Mouse (Mus musculus) adrenal gland, postnatal 4 days (tissue): ENCODE results near the gene Klc4. TPM values are rescaled to one million over a fixed set of nuclear protein-coding genes. Genes with fewer than 3 reads are reported as not detected.

Experiments
- DNase-seq, 2 experiments: peaks; one replicate each; pipeline ENCODE4 v3.0.0; 2021 to 2022; ENCODE audit warnings: low spot score in 2 of 2, mixed read lengths in 2 of 2
- total RNA-seq, 2 experiments: library from RNA; stranded (reverse); gene quantifications; 2 replicates each; pipeline ENCODE4 v1.2.3; 2021

Klc4 gene
- total RNA-seq, 2 experiments from 2014 or later: 33.5 to 34.3 TPM

DNA sequence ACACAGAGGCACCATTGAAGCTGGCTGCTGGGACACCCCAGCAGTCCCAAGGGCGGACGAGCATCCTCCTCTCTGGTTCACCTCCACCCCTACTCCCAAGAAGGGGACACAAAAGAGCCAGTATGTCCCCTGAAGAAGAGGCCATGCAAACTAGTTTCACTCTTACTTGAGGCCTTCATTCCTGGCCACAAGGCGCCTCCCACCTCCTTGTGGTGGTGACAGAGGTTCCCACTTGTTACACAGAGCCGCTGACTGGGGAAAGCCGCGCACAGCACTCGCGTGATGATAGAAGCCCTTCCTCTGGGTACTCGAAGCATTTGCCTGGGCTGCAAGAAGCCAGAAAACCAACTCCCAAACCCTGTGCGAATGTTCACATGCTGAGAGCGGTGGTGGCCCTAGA lies 23.6 kb downstream of the Klc4 start:
- DNase-seq: no peak

DNA sequence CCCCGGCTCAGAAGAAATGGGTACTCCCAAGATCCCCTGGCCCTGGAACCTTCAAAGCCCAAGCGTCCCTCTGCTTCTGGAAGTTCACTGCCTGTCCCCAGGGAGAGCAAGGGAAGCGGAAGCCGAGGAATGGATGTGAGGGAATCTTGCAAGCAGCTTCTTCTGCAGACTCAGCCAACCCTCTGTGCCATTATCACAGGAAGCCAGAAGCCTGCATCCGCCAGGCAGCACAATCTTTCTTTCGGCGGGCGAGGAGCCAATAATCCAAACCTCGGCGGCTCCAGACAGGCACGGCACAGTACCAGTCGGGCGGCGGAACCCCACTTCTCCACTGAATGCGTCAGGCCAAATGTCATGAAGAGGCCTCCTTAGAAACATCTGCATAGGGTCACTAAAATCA lies 24.5 kb downstream of the Klc4 start:
- peak in 1 of 2 experiments; percentile 32 for DNase-seq

DNA sequence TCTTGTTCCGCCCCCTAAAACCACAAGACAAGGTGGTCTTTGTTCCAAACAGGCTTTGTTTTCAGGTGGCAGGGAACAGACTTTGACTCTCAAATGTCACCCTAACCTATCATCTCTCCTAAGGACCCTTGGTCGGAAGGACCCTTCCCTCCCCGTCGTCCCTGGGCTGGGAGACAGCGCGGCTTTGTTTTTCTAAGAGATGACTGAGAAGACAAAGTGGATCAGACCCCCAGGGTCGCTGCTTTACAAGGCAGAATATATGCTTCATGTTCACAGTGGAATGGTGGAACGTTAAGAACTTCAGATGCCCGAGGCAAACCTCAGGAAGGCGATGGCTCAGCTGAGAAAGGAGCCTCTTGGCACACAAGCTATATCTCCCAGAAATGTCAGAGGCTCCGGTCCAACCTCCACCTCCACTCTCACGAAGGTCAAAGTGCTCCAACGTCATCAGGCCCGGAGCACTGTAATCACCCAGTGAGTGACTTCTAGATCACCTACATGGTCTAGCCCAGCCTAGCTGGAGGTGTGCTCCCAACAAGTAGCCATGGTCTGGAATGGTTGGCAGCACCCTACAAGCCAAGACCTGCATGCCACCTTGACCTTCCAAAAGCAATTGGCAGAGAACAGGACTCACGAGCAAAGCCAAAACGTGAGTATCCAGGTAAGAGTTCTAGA lies 26.0 kb downstream of the Klc4 start:
- no peak for DNase-seq

DNA sequence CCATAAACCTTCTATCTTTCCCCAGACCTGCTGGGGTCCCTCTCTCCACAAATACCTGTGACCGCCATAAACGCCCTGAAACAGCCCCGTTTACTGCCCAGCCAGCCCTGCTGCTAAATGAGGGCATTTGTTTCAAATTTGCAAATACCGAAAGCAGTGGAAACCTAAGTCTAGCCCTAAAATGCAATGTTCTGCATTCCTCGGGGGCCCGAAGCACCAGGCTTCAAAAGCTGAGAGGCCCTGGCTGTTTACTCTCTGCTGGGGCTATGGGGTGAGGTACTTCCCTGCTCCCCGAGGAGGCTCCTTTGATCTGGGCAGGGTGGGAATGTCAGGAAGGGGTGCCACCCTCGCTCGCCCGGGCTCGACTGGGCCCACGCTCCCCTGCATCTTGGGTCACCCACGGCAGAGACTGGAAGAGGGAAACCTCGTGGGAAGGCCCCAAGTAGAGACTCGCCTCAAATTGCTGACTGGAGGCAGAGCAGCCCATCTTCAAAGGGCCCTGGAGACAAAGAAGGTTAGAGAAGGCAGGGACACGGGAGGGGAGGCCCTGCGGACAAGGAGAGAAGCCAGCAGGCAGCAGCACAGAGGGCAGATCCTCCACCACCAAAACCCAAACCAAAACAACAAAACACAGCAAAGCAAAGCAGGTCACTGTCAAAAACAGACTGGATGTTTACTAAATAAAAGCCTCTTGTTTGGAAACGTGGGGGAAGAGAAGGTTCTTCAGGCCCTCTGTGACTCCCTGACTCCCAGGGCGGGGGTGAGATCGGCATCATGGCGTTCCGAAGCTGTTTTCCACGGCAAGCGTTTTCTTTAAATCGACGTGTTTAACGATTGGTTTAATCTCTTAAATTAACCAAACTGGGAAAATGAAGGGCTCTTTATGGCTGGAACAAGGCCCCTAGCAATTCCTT lies 26.8 kb downstream of the Klc4 start:
- no peak for DNase-seq

DNA sequence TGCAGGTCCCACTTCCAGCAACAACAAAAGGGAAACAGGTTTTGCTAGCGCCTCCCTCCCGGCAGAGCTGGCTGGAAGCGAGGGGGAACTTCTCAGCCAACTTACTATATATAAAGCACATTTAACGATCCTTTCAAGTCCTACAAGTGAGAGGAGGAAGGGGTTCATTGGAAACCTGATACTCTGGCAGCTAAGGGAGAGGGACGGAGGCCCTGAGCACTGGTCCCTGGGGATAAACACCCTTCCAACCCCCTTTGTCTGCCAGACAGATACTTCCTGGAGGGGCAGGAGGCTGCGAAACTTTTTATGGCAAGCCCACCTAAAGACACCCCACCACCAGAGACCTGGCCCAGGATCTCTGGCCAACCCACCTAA lies 27.4 kb downstream of the Klc4 start:
- DNase-seq: no peak

DNA sequence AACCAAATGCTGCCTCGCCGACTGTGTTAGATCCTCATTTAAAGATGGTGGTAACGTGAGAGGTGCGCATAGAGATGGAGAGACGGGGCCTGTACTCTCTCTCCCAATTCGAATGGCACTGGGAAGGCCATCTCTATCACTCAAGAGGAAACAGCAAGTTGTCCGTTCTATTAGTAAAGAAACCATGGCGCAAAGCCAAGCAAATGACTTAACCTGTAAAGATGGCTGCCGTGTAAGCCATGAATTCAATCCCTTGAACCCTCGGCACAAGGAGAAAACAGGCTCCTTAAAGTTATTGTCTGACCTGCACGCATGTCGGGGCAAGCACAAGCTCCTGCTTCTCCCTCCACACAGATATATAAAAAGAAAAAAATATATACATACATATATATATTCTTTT lies 28.0 kb downstream of the Klc4 start:
- DNase-seq: no peak

DNA sequence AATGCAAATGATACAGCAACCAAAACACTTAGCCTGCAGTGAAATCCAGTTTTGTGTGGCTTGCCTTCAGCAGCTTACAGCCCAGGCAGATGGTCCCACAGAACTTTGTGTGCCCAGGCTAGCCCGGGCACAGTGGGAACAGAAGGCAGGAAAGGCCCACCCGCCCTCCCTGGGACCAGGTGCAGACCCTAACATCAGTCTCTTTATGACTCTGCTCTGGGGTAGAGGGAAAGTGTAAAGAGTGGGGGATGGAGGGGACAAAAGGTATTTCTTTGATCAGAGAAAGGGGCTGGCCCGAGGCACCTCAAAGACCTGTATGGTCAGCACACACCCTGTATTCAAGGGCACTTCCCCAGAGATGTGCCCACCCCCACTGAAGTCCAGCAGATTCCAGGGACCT lies 32.6 kb downstream of the Klc4 start:
- DNase-seq: no peak

DNA sequence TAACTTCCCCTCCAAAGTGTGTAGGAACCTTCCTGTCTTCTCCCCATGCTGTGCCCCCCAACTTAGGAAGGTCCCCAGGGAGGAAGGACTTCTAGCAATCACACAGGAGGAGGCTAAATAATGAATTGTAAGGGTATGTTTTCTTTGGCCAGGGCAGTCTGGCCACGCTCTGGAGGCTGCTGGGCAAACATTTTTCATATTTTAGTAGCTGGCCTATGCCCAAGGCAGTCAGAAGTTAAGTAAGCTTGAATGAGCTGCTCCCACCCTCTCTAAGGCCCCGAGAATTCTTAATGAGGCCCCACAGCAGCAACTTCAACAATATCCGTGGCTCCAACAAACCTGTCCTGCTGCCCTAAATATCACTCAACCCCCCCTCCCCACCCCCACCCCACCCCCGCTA lies 33.0 kb downstream of the Klc4 start:
- DNase-seq: no peak

DNA sequence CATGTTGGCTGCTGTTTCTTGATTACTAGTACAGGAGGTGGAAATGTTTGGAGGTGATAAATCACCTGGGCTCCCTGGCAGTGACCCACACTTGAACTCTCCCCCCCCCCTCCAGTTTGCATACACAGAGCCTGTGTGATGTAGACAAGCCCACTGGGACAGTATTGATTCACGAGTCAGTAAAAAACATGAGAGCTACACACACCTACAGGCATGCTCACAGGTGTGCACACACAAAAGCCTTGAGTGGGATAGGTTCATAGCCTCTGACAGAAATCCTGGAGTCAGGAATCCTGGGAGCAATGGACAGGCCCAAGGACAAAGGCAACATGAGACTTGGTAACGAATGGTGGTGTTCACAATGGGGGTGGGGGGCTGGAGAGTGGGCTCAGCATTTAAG lies 33.6 kb downstream of the Klc4 start:
- no peak for DNase-seq

DNA sequence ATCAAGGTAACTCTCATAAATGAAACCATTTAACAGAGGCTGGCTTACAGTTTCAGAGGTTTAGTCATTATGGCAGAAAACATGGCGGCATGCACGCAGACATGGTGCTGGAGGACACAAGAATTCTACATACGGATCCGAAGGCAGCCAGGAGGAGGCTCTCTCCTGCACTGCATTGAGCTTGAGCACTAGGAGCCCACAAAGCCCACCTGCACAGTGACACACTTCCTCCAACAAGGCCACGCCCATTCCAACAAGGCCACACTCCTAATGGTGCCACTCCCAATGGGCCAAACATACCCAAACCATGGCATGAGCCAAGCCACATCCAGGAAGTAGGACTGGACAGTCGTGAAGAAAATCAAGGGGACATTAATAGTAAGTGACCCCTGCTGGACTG lies 34.5 kb downstream of the Klc4 start:
- DNase-seq: no peak

DNA sequence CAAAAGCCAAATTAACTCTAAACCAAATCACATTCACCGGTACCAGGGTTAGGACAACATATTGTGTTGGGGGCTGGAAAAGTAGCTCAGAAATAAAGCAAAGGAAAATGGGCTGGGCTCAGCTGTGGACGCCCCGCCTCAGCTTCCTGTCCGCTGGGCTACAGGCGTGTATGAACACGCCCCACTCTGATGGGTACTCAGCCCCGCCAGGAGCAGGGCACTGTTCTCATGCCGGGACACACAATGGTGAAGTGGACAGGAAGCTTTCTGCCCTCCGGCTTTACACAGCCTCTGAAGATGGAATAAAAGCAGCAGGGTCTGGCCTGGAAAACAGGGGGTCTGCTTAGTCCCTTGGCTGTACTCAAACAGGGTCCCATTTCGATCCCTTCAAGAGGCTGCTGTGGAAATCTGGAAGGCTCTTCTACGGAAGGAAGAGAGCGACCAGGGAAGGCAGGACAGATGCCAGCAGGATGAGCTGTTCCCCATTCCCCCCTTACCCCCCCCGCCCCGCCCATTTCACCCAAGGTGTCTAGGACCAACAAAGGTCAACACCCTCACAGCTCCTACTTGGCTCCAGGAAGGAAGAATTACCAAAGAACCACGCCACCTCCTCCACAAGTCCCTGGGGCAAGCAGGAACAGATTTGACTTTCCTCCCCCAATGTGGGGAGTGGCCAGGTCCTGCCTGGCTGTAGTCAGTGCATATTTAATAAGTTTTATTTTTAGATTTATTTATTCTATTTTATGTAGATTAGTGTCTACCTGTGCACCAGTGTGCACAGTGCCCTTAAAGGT lies 35.9 kb downstream of the Klc4 start:
- no peak for DNase-seq

DNA sequence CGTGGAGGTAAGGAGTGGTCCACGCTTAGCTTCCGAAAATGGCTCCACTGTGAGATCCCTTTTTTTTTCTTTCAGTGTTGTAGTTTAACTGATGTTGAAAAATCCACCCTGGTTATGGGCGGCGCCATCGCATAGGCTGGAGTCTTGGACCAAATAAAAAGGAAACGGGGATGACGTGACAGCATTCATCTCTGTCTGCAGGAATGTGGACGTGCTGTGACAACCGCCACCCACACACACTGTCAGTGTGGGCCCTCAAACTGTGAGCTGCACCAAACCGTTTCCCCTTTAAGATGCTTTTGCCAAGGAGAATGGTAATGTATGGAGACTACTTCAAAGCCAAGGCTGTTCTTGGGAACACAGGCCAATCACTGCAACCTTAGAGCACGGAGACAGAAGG lies 39.8 kb downstream of the Klc4 start:
- DNase-seq: no peak

DNA sequence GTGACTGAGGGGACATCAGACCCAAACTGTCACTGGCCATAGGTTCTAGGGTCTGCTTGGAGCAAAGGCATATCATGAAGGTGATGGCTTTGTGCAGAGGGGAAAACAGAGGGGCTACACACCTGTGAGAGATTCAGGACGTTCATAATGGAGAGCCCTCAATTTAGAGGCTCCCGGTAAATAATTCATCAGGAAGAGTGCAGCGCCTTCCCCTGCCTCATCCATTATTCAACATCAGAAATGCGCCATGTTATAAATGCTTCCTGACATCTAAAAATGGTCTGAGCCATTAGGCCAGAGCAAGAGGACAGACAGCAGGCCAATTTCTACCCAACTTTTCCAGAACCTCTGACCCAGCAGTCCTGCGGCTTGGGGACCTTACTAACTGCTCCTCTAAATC lies 40.7 kb downstream of the Klc4 start:
- DNase-seq: no peak

DNA sequence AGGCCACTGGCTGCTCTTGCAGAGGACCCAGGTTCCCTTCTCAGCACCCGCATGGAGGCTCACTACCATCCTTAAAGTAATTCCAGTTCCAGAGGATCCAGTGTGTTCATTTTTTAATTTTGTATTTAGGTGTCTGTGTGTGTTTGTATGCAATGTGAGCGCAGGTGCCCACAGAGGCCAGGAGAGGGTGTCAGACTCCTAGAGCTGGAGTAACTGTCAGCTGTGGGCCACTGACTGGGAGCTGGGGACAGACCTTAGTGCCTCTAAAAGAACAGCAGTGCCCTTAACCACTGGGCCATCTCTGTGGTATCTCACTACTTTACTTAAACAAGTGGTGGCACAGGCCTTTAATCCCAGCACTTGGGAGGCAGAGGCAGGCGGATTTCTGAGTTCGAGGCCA lies 42.6 kb downstream of the Klc4 start:
- no peak for DNase-seq

DNA sequence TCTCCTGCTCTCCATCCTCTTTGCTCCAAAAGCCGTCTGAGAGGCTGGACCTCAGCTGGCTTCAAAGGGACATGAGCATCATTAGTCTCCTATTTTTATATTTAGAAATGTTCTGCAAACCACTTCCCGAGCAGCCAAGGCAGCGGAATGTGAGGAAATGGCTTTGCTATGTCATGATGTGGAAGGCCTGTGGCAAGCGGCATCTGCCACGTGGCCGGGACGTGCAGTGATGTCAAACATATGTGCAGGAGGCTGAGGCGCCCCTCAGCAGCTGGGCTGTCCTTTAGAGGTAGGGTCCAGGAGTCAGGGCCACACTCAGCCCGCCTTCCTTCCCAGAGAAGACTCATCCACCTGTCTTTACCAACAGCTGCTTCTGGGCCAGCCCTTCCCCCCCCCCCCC lies 43.6 kb downstream of the Klc4 start:
- DNase-seq: no peak

DNA sequence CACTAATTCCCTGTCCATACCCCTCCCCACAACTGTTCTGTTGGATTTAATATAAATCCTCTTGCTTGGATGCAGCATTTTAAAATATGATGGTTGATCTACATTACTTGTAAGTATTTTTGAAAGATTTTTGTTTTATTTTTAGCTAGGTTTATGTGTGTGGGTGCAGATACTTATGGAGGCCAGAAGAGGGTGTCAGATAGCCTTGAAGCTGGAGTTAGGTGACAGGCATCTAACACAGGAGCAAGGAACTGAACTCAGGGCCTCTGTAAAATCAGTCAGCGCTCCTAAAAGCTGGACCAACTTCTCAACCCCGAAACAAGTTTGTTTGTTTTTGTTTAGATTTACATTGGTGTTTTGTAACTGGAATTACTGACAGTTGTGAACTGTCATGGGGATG lies 45.3 kb downstream of the Klc4 start:
- no peak for DNase-seq

DNA sequence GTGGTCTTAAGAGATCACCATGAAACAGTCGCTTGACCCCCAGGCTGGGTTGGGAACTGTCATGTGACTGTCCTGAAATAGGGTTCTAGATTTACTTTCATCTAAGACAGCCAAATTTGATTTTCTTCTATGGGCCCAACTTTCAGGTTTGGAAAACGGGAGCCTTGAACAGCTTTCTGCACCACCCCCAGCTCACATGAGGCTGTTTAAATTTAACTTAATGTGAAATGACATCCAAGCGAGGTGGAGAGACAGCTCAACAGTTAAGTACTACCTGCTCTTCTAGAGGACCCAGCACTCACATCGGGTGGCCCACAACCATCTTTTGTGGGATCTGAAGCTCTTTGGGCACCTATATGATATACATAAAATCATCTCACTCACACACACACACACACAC lies 46.9 kb downstream of the Klc4 start:
- DNase-seq: no peak

DNA sequence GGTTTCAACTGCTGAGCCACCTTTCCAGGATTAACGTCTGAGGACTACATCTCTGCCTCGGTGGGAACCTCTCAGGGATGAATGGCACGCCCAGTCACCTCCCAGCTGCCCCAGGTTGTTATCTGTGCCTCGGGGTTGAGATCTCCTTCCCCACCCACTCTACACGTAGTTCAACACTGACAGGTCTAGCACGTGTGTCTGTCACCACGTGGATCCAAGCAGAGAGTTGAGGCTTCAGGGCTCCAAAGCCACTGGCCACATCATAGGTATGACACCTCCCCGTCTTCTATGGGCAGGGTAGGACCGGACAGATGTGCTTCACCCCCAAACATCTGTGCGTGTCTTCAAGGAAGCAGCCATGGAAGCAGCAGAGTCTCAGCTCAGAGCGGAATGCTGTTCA lies 47.9 kb downstream of the Klc4 start:
- DNase-seq: no peak

DNA sequence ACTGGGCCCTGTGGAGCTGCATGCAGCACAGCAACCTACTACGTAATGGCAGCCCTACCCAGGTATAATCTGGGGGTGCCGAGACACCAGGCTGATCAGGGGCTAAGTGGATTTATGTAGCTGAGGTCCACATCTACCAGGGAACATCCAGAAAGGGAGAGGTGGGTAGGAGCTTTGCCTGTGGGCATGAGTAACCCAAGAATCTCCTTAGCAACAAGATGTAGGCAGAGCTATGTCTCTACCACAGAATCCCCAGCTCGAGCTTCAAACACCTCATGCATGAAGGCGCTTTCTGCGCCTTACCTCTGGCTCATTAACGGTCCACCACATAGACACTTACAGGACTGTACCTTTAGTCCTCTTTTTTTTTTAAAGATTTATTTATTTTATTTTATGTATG lies 50.5 kb downstream of the Klc4 start:
- no peak for DNase-seq

DNA sequence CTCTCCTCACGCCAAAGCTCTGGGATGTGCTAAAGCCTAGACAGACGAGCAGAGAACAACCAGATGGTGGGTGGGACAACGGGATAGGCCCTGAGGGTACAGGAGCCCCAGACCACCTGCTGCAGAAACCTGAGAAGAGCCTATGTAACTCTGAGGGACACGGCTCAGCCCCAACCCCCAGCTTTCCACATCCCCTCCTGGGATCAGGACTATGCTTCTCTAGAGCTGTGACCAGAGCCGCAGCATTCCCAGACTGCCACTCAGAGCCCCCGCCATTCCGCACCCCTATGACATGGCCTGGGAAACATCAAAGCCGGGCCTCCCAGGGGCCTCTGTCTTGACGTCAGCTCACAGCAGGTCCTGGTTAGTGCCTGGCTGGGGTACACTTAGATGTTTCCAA lies 51.2 kb downstream of the Klc4 start:
- DNase-seq: no peak

DNA sequence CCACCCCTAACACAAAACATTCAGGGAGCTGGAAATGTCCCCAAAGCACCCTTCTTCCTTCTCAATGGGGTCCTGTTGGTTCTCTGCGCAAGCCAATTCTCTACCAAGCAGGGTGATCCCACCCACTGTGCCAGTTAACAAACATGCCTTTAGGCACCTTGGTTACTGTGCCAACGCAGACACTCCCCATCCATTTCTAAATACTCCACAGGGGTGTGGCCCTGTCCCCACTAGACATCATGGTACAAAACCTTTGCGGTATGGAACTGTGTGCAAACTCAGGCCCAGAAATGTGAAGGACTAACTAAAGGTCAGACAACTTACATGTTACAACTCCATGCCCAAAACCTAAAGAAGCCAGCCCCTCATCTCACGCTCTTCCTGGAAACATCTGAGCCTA lies 52.7 kb downstream of the Klc4 start:
- DNase-seq: no peak

DNA sequence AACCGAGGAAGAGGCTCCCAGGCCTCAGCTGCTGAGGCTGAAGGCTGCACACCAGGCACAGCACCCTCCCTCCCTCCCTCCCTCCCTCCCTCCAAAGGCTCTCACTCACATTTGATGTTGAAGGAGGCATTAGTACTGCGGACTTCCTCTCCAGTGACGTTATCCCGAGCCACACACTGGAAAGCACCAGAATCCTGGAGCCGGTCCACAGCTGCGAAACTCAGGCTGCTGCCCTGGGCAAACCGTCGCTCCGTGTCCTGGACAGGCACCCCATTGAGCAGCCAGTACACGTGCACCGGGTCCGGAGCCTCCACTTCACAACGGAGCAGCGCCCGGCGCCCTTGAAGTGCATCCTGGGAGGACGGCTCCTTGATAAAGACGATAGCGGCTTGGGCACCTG lies 54.4 kb downstream of the Klc4 start:
- DNase-seq: no peak
